Comparison of ENCODE assay signal across 12 mouse cellular contexts in genomic region chr17:56540562-56540975, GRCm38 (mm10). TPM values are rescaled to one million over a fixed set of nuclear protein-coding genes. Genes with fewer than 3 reads are reported as not detected.
A peak's percentile ranks its signal among the peaks of the same experiment; 100 is the strongest.
DNase-seq lines count a peak whose midpoint lies in the region; ATAC-seq and TF ChIP-seq lines count a peak whose summit lies in the region.
"Had no signal": no experiment of that assay in that cellular context is flagged by ENCODE, and none has a peak within 500 bp of the region (broad histone marks: within the 10 kb centered on the region; RNA-seq: fewer than 3 reads in every experiment).

No protein-coding gene starts in this region.

- no peak for ATAC-seq in forebrain, embryonic 11.5 days (replicated peaks; ENCODE audit: low FRiP score)
- no peak for ATAC-seq in forebrain, postnatal 0 days
- no peak for ATAC-seq in midbrain, embryonic 13.5 days
- peak; percentile 7; the same call in 1 of the 2 replicates for ATAC-seq in intestine, postnatal 0 days
- peak; percentile 74; the same call in 1 of the 2 replicates for ATAC-seq in stomach, embryonic 15.5 days (ENCODE audit: insufficient read depth, low FRiP score, low read depth)

- peak; percentile 59 for DNase-seq in forebrain, embryonic 11.5 days (ENCODE audit: low spot score)
- no peak for DNase-seq in forebrain, postnatal 0 days
- no peak for DNase-seq in midbrain, embryonic 10.5 days (ENCODE audit: low spot score)
- no peak for DNase-seq in ovary, postnatal 14 days (ENCODE audit: low spot score)
- no peak for DNase-seq in thymus, postnatal 14 days
- DNase-seq: gastrocnemius, postnatal 36 days; lung, adult 18-20 months had no signal

- no peak overlapping the region for H3K9ac ChIP-seq in forebrain, embryonic 11.5 days (ENCODE audit: low read length)
- H3K9ac ChIP-seq in forebrain, postnatal 0 days, result no peak overlapping the region
- H3K9ac ChIP-seq in midbrain, embryonic 13.5 days (replicated peaks), result no peak overlapping the region
- no peak overlapping the region for H3K9ac ChIP-seq in intestine, postnatal 0 days (ENCODE audit: low read depth, low read length)
- no peak overlapping the region for H3K9ac ChIP-seq in stomach, embryonic 15.5 days

- no peaks in the 10 kb centered on the region for H3K27me3 ChIP-seq in forebrain, embryonic 11.5 days (ENCODE audit: control insufficient read depth, insufficient read depth, low read length)
- no peaks in the 10 kb centered on the region for H3K27me3 ChIP-seq in forebrain, postnatal 0 days (ENCODE audit: insufficient read depth, low read length)
- peaks cover 17% of the 10 kb centered on the region for H3K27me3 ChIP-seq in midbrain, embryonic 10.5 days (ENCODE audit: low read depth, poor library complexity, severe bottlenecking)
- no peaks in the 10 kb centered on the region for H3K27me3 ChIP-seq in midbrain, embryonic 13.5 days
- no peaks in the 10 kb centered on the region for H3K27me3 ChIP-seq in intestine, postnatal 0 days (replicated peaks; ENCODE audit: control insufficient read depth, insufficient read depth, low read length)
- H3K27me3 ChIP-seq in stomach, embryonic 15.5 days (replicated peaks), result no peaks in the 10 kb centered on the region

- H3K27ac ChIP-seq in forebrain, embryonic 11.5 days (ENCODE audit: low read depth, low read length), result no peak overlapping the region
- no peak overlapping the region for H3K27ac ChIP-seq in forebrain, postnatal 0 days (ENCODE audit: low read depth, low read length)
- H3K27ac ChIP-seq in midbrain, embryonic 10.5 days (replicated peaks), result 0 out of 2 replicates have a peak overlapping the region, but pooled peaks have one; percentile 28
- no peak overlapping the region for H3K27ac ChIP-seq in midbrain, embryonic 13.5 days
- H3K27ac ChIP-seq in intestine, postnatal 0 days (ENCODE audit: low read depth, low read length), result no peak overlapping the region
- no peak overlapping the region for H3K27ac ChIP-seq in stomach, embryonic 15.5 days
- H3K27ac ChIP-seq: hindbrain, embryonic 10.5 days had no signal

- no peak for TF ChIP-seq CTCF in forebrain, postnatal 0 days (IDR thresholded peaks at IDR 0.05; ENCODE audit: low read depth)
- no peak for TF ChIP-seq CTCF in intestine, postnatal 0 days (IDR thresholded peaks at IDR 0.05; ENCODE audit: low read depth)

- H3K9me3 ChIP-seq in forebrain, embryonic 11.5 days (ENCODE audit: control insufficient read depth, low read length), result no peaks in the 10 kb centered on the region
- H3K9me3 ChIP-seq in forebrain, postnatal 0 days (ENCODE audit: low read length), result no peaks in the 10 kb centered on the region
- H3K9me3 ChIP-seq in midbrain, embryonic 10.5 days (replicated peaks), result no peaks in the 10 kb centered on the region
- H3K9me3 ChIP-seq in midbrain, embryonic 13.5 days, result no peaks in the 10 kb centered on the region
- no peaks in the 10 kb centered on the region for H3K9me3 ChIP-seq in intestine, postnatal 0 days (ENCODE audit: control insufficient read depth)
- H3K9me3 ChIP-seq in stomach, embryonic 15.5 days, result no peaks in the 10 kb centered on the region
- H3K9me3 ChIP-seq: hindbrain, embryonic 10.5 days had no signal

- H3K4me1 ChIP-seq in forebrain, embryonic 11.5 days (replicated peaks; ENCODE audit: control insufficient read depth, insufficient read depth, low read length), result peaks cover 4% of the 10 kb centered on the region; the same call in 1 of the 2 replicates
- 0 out of 2 replicates have a peak, but pooled peaks cover 9% of the 10 kb centered on the region for H3K4me1 ChIP-seq in forebrain, postnatal 0 days (ENCODE audit: insufficient read depth)
- peaks cover 53% of the 10 kb centered on the region for H3K4me1 ChIP-seq in midbrain, embryonic 10.5 days
- H3K4me1 ChIP-seq in midbrain, embryonic 13.5 days (replicated peaks), result peaks cover 54% of the 10 kb centered on the region
- no peaks in the 10 kb centered on the region for H3K4me1 ChIP-seq in intestine, postnatal 0 days (replicated peaks; ENCODE audit: control insufficient read depth, insufficient read depth, low read length)
- no peaks in the 10 kb centered on the region for H3K4me1 ChIP-seq in stomach, embryonic 15.5 days

- no peaks in the 10 kb centered on the region for H3K36me3 ChIP-seq in forebrain, embryonic 11.5 days (ENCODE audit: control insufficient read depth, insufficient read depth, low read length)
- no peaks in the 10 kb centered on the region for H3K36me3 ChIP-seq in forebrain, postnatal 0 days (ENCODE audit: insufficient read depth)
- no peaks in the 10 kb centered on the region for H3K36me3 ChIP-seq in midbrain, embryonic 10.5 days
- no peaks in the 10 kb centered on the region for H3K36me3 ChIP-seq in midbrain, embryonic 13.5 days
- H3K36me3 ChIP-seq in intestine, postnatal 0 days (ENCODE audit: control insufficient read depth, insufficient read depth), result no peaks in the 10 kb centered on the region
- no peaks in the 10 kb centered on the region for H3K36me3 ChIP-seq in stomach, embryonic 15.5 days
- H3K36me3 ChIP-seq: hindbrain, embryonic 10.5 days had no signal

- WGBS in forebrain, embryonic 11.5 days, result 47% methylated on average over 6 of the region's 6 CpGs
- 34% methylated on average over 6 of the region's 6 CpGs for WGBS in forebrain, postnatal 0 days
- WGBS in midbrain, embryonic 10.5 days, result 43% methylated on average over 6 of the region's 6 CpGs
- 41% methylated on average over 6 of the region's 6 CpGs for WGBS in midbrain, embryonic 13.5 days
- WGBS in intestine, postnatal 0 days, result 29% methylated on average over 6 of the region's 6 CpGs
- 24% methylated on average over 6 of the region's 6 CpGs for WGBS in stomach, embryonic 15.5 days

- H3K4me3 ChIP-seq in forebrain, embryonic 11.5 days (ENCODE audit: low read depth, low read length), result no peak overlapping the region
- H3K4me3 ChIP-seq in forebrain, postnatal 0 days (ENCODE audit: low read depth, low read length), result no peak overlapping the region
- no peak overlapping the region for H3K4me3 ChIP-seq in midbrain, embryonic 10.5 days
- no peak overlapping the region for H3K4me3 ChIP-seq in midbrain, embryonic 13.5 days (replicated peaks)
- H3K4me3 ChIP-seq in intestine, postnatal 0 days (ENCODE audit: low read depth, low read length), result no peak overlapping the region
- H3K4me3 ChIP-seq in stomach, embryonic 15.5 days (replicated peaks), result no peak overlapping the region
- H3K4me3 ChIP-seq: hindbrain, embryonic 10.5 days had no signal

- no peak overlapping the region for H3K4me2 ChIP-seq in forebrain, embryonic 11.5 days (ENCODE audit: low read depth, low read length, severe bottlenecking)
- H3K4me2 ChIP-seq in forebrain, postnatal 0 days (ENCODE audit: low read depth), result no peak overlapping the region
- no peak overlapping the region for H3K4me2 ChIP-seq in midbrain, embryonic 13.5 days (replicated peaks)
- H3K4me2 ChIP-seq in intestine, postnatal 0 days (replicated peaks; ENCODE audit: low read depth), result no peak overlapping the region
- no peak overlapping the region for H3K4me2 ChIP-seq in stomach, embryonic 15.5 days

RNA-seq across cellular contexts. Expression of gene Gm20219, which starts 13.6 kb away (rescaled TPM):
- 1.1 and 1.3 TPM in 2 replicates for polyA plus RNA-seq in forebrain, embryonic 11.5 days (2014; fragmentation: Nextera tagmentation; extraction: Ambion mirVana)
- total RNA-seq in forebrain, postnatal 0 days (2014; rRNA removed), result 0.33 TPM in 1 of 2 replicates, not detected in the other
- 0.29 and 0.40 TPM in 2 replicates for polyA plus RNA-seq in forebrain, postnatal 0 days (2015; fragmentation: Nextera tagmentation; extraction: Ambion mirVana)
- 0.80 and 0.89 TPM in 2 replicates for polyA plus RNA-seq in midbrain, embryonic 10.5 days (2016; fragmentation: Nextera tagmentation; extraction: Ambion mirVana)
- polyA plus RNA-seq in midbrain, embryonic 13.5 days (2015; fragmentation: Nextera tagmentation; extraction: Ambion mirVana), result 0.90 and 1.3 TPM in 2 replicates
- not detected in 2 replicates for polyA plus RNA-seq in intestine, postnatal 0 days (2015; fragmentation: Nextera tagmentation; extraction: Ambion mirVana)
- polyA plus RNA-seq in stomach, embryonic 15.5 days (2015; fragmentation: Nextera tagmentation; extraction: Ambion mirVana), result 9.5 and 10.7 TPM in 2 replicates

RNA-seq across cellular contexts. Expression of gene Znrf4, which starts 28.3 kb away (rescaled TPM):
- polyA plus RNA-seq in forebrain, embryonic 11.5 days (2014; fragmentation: Nextera tagmentation; extraction: Ambion mirVana), result not detected in 2 replicates
- not detected in 2 replicates for total RNA-seq in forebrain, postnatal 0 days (2014; rRNA removed)
- polyA plus RNA-seq in forebrain, postnatal 0 days (2015; fragmentation: Nextera tagmentation; extraction: Ambion mirVana), result 0.13 and 0.16 TPM in 2 replicates
- not detected in 2 replicates for polyA plus RNA-seq in midbrain, embryonic 10.5 days (2016; fragmentation: Nextera tagmentation; extraction: Ambion mirVana)
- polyA plus RNA-seq in midbrain, embryonic 13.5 days (2015; fragmentation: Nextera tagmentation; extraction: Ambion mirVana), result 0.17 TPM in 1 of 2 replicates, not detected in the other
- polyA plus RNA-seq in intestine, postnatal 0 days (2015; fragmentation: Nextera tagmentation; extraction: Ambion mirVana), result not detected in 2 replicates
- not detected in 2 replicates for polyA plus RNA-seq in stomach, embryonic 15.5 days (2015; fragmentation: Nextera tagmentation; extraction: Ambion mirVana)
- total RNA-seq: gastrocnemius, postnatal 36 days; monocyte, adult 5-6 weeks had no signal
- polyA plus RNA-seq: hindbrain, embryonic 10.5 days had no signal

RNA-seq across cellular contexts. Expression of gene Safb2, which starts 43.8 kb away (rescaled TPM):
- 74.7 and 75.0 TPM in 2 replicates for polyA plus RNA-seq in forebrain, embryonic 11.5 days (2014; fragmentation: Nextera tagmentation; extraction: Ambion mirVana)
- total RNA-seq in forebrain, postnatal 0 days (2014; rRNA removed), result 27.2 and 35.1 TPM in 2 replicates
- 25.0 and 36.7 TPM in 2 replicates for polyA plus RNA-seq in forebrain, postnatal 0 days (2015; fragmentation: Nextera tagmentation; extraction: Ambion mirVana)
- polyA plus RNA-seq in midbrain, embryonic 10.5 days (2016; fragmentation: Nextera tagmentation; extraction: Ambion mirVana), result 80.9 and 85.6 TPM in 2 replicates
- polyA plus RNA-seq in midbrain, embryonic 13.5 days (2015; fragmentation: Nextera tagmentation; extraction: Ambion mirVana), result 74.1 and 89.0 TPM in 2 replicates
- 22.3 and 31.3 TPM in 2 replicates for polyA plus RNA-seq in intestine, postnatal 0 days (2015; fragmentation: Nextera tagmentation; extraction: Ambion mirVana)
- polyA plus RNA-seq in stomach, embryonic 15.5 days (2015; fragmentation: Nextera tagmentation; extraction: Ambion mirVana), result 77.9 and 82.7 TPM in 2 replicates

RNA-seq across cellular contexts. Expression of gene Safb, which starts 44.1 kb away (rescaled TPM):
- 145 and 154 TPM in 2 replicates for polyA plus RNA-seq in forebrain, embryonic 11.5 days (2014; fragmentation: Nextera tagmentation; extraction: Ambion mirVana)
- 56.0 and 71.7 TPM in 2 replicates for total RNA-seq in forebrain, postnatal 0 days (2014; rRNA removed)
- 61.8 and 82.8 TPM in 2 replicates for polyA plus RNA-seq in forebrain, postnatal 0 days (2015; fragmentation: Nextera tagmentation; extraction: Ambion mirVana)
- 148 and 157 TPM in 2 replicates for polyA plus RNA-seq in midbrain, embryonic 10.5 days (2016; fragmentation: Nextera tagmentation; extraction: Ambion mirVana)
- 112 and 127 TPM in 2 replicates for polyA plus RNA-seq in midbrain, embryonic 13.5 days (2015; fragmentation: Nextera tagmentation; extraction: Ambion mirVana)
- 40.0 and 44.9 TPM in 2 replicates for polyA plus RNA-seq in intestine, postnatal 0 days (2015; fragmentation: Nextera tagmentation; extraction: Ambion mirVana)
- 95.8 and 106 TPM in 2 replicates for polyA plus RNA-seq in stomach, embryonic 15.5 days (2015; fragmentation: Nextera tagmentation; extraction: Ambion mirVana)

Comparison
In these comparisons a context has a peak if more than half of its experiments do, and no peak if none do; other contexts are left out.
1. ATAC-seq: peak in intestine, postnatal 0 days (single experiment) and stomach, embryonic 15.5 days (single experiment); none in forebrain, embryonic 11.5 days (single experiment), forebrain, postnatal 0 days (single experiment) and midbrain, embryonic 13.5 days (single experiment).